Mouse (Mus musculus) hindbrain, embryonic 13.5 days (tissue): ENCODE results near the gene Egf. TPM values are rescaled to one million over a fixed set of nuclear protein-coding genes. Genes with fewer than 3 reads are reported as not detected.

Source experiments
- microRNA-seq: library from miRNA; unstranded; fragments of <30 nt; microRNA quantifications from one replicate; pipeline ENCODE4, GENCODE M21; 2016
- polyA plus RNA-seq: library from polyadenylated mRNA; unstranded; fragments of >200 nt; fragmentation: Nextera tagmentation; extraction: Ambion mirVana; gene quantifications from 2 replicates; pipeline ENCODE4 v1.2.1, GENCODE M21; 2015

Gene Egf
- polyA plus RNA-seq, 1 experiment from 2014 or later = 2.7 TPM

Small RNA genes lying within 50 kb of the gene (microRNA-seq; reads per million reads assigned to microRNA genes)
- not detected for gene Gm24515

Other genes starting within 250 kb of the Egf start
- gene Elovl6, start 223.0 kb downstream of the Egf start, polyA plus RNA-seq = 29.4 and 32.2 TPM in 2 replicates
- not detected in 2 replicates for gene Lrit3, start 48.7 kb upstream of the Egf start, polyA plus RNA-seq
- 0.22 and 0.29 TPM in 2 replicates for gene Rrh, start 67.3 kb upstream of the Egf start, polyA plus RNA-seq
- gene Gar1, start 76.1 kb upstream of the Egf start, polyA plus RNA-seq = 44.6 and 46.4 TPM in 2 replicates
- 0.41 and 0.51 TPM in 2 replicates for gene Cfi, start 80.6 kb upstream of the Egf start, polyA plus RNA-seq
- gene Pla2g12a, start 123.3 kb upstream of the Egf start, polyA plus RNA-seq = 28.3 and 30.0 TPM in 2 replicates
- 36.5 and 38.7 TPM in 2 replicates for gene Casp6, start 146.1 kb upstream of the Egf start, polyA plus RNA-seq
- 3.6 and 4.0 TPM in 2 replicates for gene Mcub, start 214.9 kb upstream of the Egf start, polyA plus RNA-seq